Mouse (Mus musculus): Measurements from ENCODE around the gene AF067063.
A peak's percentile ranks its signal among the peaks of the same experiment; 100 is the strongest.
"Not testable (repeated sequence)": the region's sequence is repeated elsewhere in the genome, so short reads cannot be mapped to it uniquely, and the experiment has no call there.

AF067063 gene

GRCm38 (mm10) chr13:119830116-119830515 lies at the start of gene AF067063:
Gene AF067063, minus strand, starts transcription at chr13:119830216.
- not testable (repeated sequence) for DNase-seq

DNA sequence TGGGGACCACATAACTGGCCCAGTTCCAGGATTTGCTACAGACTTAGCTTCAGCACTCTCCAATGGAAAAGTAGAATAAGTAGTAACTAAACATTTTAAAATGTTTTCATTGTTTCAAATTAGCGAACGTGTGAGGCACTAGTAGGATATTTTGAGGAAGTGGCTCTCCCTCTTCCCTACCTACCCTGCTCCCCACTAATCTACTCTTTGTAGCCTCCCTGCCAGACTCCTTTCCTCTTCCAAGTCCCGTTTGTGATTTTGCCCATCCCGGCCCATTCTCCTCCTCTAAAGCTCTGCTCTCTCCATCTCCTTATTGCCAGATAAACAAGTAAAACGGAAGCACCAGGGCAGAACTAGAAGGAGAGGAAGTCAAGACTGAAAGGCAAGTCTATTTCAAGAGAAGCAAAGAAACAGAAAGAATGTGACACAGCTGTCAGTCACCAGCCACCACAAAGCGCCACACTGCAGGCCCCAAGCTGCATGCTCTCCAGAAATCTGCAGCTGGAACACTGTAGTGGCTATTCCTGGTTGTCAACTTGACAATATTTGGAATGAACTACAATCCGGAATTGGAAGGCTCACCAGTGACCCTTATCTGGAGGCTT lies 34.5 kb upstream of the AF067063 start:
- DNase-seq: not testable (repeated sequence)

- DNase-seq: not testable (repeated sequence)
These were observed 32.4 kb upstream of the AF067063 start for GRCm38 (mm10) chr13:119862399-119862798.

- DNase-seq: not testable (repeated sequence)
These were observed 10.0 kb upstream of the AF067063 start for GRCm38 (mm10) chr13:119839982-119840381.

- peak; percentile 27 for DNase-seq
These were observed 7.8 kb upstream of the AF067063 start for GRCm38 (mm10) chr13:119837719-119838337.

DNA sequence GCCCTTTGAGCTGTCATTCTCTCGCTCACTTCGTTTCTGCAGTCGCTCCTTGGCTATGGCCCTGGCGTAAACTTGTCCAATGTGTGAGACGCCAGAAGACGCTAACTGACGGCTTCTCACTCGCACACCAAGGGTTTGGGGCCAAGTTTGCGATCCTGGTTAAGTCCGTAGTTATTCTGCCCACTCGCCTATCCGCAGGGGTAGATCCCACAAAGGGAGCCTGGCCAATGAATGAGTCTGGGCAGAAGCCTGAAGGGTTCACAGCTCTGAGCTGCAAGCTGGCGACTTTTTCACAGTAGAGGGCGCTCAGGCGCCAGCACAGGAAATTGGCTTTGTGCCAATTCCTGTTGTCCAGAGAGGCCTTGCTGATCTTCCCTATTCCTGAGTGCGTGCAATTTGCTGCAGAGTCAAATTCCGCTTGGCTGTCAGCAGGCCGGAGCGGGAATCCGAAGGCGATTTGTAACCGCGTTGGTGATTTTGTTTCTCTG lies 6.4 kb upstream of the AF067063 start:
- peak; percentile 10 for DNase-seq

- DNase-seq: peak; percentile 63
These were observed 5.5 kb upstream of the AF067063 start, which contains the start of gene D13Ertd608e for GRCm38 (mm10) chr13:119835320-119836056. Gene D13Ertd608e, plus strand, starts transcription at chr13:119836006.

DNA sequence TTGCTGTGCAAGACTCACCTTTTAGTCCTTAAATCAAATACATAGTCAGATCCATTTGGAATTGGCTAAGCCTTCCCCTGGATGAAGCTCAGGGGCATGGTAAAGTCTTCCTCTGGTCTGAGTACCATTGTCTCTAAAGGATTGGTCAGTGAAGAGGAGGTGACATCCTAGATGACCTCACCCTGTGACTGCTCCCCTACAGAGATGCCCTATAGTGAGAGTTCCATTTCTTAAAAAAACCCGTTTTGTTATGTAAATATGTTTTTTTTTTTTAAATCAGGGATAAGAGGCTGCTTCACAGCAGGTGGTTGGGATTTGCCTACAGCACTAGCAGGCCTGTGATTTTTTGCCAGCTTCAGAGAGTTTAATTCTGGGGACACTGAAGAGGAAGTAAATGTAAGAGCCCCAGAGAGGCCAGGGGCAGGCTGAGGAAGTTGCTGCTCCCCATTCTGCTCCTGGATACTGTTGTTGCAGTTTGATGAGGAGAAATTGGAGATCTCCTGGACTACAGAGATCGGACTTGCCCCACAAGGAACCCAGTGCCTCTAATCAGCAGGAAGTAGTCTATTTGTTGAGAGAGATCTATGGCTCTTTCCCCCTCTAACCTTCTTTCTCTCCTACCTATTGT lies 12.3 kb downstream of the AF067063 start:
- DNase-seq: no peak

- DNase-seq: no peak
These were observed 13.2 kb downstream of the AF067063 start for GRCm38 (mm10) chr13:119816798-119817197.

- peak; percentile 21 for DNase-seq
These were observed 20.0 kb downstream of the AF067063 start for GRCm38 (mm10) chr13:119810031-119810430.

GRCm38 (mm10) chr13:119808937-119809336 lies 21.1 kb downstream of the AF067063 start:
- DNase-seq: no peak

GRCm38 (mm10) chr13:119797656-119798055 lies 32.4 kb downstream of the AF067063 start:
- DNase-seq: no peak

DNA sequence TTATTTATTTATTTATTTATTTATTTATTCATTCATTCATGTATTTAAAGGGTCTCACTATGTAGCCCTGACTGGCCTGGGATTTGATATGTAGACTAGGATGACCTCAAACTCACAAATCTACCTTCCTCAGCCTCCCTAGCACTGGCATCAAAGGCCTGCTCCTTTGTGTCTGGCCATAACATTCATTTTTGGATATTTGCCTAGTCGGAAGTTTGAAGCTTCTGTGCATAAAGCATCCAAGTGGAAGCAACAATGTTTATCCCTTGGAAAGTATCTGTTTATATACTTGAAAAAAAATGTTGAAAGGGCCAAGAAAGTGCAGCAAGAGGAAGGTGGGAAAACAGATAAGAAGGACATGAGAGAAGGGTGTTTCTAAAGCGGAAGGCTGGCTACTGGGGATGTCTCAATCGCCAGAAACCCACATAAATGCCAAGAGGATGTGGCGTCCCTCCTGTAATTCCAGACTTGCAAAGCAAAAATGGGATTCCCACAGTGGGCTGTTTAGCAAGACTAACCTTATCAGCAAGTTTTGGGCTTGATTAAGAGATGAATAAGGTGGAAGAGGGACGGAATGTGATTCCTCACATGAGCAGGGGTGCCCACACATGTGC lies 37.1 kb downstream of the AF067063 start:
- no peak for DNase-seq

DNA sequence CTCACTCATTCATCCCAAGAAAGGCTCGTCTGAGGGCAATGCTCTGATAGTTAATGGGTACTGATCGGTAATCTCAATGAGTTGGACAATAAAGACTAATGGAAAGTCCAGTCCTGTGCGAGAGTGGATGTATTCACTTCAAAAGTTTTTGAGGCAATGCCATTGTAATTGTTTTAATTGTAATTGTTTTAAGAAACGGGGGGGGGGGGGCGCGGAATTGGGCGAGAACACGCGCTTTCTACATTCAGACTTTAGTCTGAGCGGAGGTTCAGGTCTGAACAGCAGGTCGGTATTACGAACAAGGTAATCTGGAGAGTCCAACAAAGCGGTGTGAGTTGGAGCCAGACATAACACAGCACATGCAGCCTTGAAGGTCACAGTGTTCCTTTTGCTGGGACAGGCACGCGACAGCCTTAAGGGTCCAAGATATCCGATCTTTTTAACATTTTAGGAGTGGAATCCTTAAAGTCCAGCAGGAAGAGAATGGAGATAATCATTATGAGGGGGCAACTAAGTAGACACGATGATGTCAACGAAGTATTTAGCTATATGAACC lies 38.4 kb downstream of the AF067063 start:
- DNase-seq: peak; percentile 19

- DNase-seq: peak; percentile 98
These were observed 39.0 kb downstream of the AF067063 start, which contains the start of gene Zfp131 for GRCm38 (mm10) chr13:119790761-119791579. Gene Zfp131, minus strand, starts transcription at chr13:119790889.

GRCm38 (mm10) chr13:119789851-119790717 lies 39.9 kb downstream of the AF067063 start:
- peak; percentile 82 for DNase-seq

GRCm38 (mm10) chr13:119783581-119783980 lies 46.4 kb downstream of the AF067063 start:
- DNase-seq: no peak

Data from kidney, postnatal 10 days (tissue).